Mouse (Mus musculus) lung, postnatal 25 days (tissue): ENCODE data around the gene Sowaha.

Experiments used
- DNase-seq: peaks from one replicate; pipeline ENCODE4 v3.0.0; 2022; ENCODE audit warnings: low spot score

The Sowaha gene

GRCm38 (mm10) chr11:53479783-53480301 lies at the start of gene Sowaha, which contains the start of gene Gm9945:
TSS of gene Sowaha (minus strand) at chr11:53480274.
TSS of gene Gm9945 (plus strand) at chr11:53480166.
- peak; percentile 37 for DNase-seq

- peak; percentile 66 for DNase-seq
These were observed 49.1 kb upstream of the Sowaha start for GRCm38 (mm10) chr11:53529253-53529557.

GRCm38 (mm10) chr11:53528397-53529252 lies 48.6 kb upstream of the Sowaha start:
- no peak for DNase-seq

GRCm38 (mm10) chr11:53525461-53525860 lies 45.4 kb upstream of the Sowaha start:
- DNase-seq, result peak; percentile 82

GRCm38 (mm10) chr11:53524905-53525304 lies 44.8 kb upstream of the Sowaha start:
- DNase-seq, result no peak

- DNase-seq, result no peak
These were observed 43.7 kb upstream of the Sowaha start for GRCm38 (mm10) chr11:53523545-53524405.

GRCm38 (mm10) chr11:53522930-53523329 lies 42.9 kb upstream of the Sowaha start:
- DNase-seq, result no peak

GRCm38 (mm10) chr11:53522362-53522761 lies 42.3 kb upstream of the Sowaha start:
- no peak for DNase-seq

- DNase-seq, result no peak
These were observed 41.7 kb upstream of the Sowaha start for GRCm38 (mm10) chr11:53521821-53522131.

- no peak for DNase-seq
These were observed 41.2 kb upstream of the Sowaha start for GRCm38 (mm10) chr11:53521120-53521820.

GRCm38 (mm10) chr11:53520122-53520978 lies 40.3 kb upstream of the Sowaha start:
- DNase-seq, result peak; percentile 75

GRCm38 (mm10) chr11:53519207-53520121 lies 39.4 kb upstream of the Sowaha start, which contains the start of gene Sept8:
TSS of gene Sept8 (plus strand) at chr11:53519257.
- DNase-seq, result peak; percentile 55

- DNase-seq, result no peak
These were observed 38.7 kb upstream of the Sowaha start for GRCm38 (mm10) chr11:53518759-53519158.

- no peak for DNase-seq
These were observed 36.9 kb upstream of the Sowaha start for GRCm38 (mm10) chr11:53516775-53517627.

GRCm38 (mm10) chr11:53510351-53510750 lies 30.3 kb upstream of the Sowaha start:
- no peak for DNase-seq

- no peak for DNase-seq
These were observed 28.5 kb upstream of the Sowaha start for GRCm38 (mm10) chr11:53508591-53508990.

GRCm38 (mm10) chr11:53508152-53508551 lies 28.1 kb upstream of the Sowaha start:
- peak; percentile 59 for DNase-seq

- DNase-seq, result no peak
These were observed 27.2 kb upstream of the Sowaha start for GRCm38 (mm10) chr11:53507098-53507805.
